Mouse (Mus musculus) lung, embryonic 14.5 days (tissue): ENCODE measurements at regions not wholly inside any gene's neighbourhood (a gene's known extent, or its start where the extent isn't known, plus 50 kb on each side); places are given as distances from the start of the nearest gene placed in this dataset.

Source experiments
- ATAC-seq: fragments of 200-750 bp; cut with Nextera tagmentation; 2 replicates; pipeline ENCODE4 v1.8.0; 2017; ENCODE audit warnings: mild to moderate bottlenecking, moderate TSS enrichment, moderate library complexity; ENCODE audit not compliant: insufficient read depth
- DNase-seq: peaks from one replicate; pipeline ENCODE4 v3.0.0-alpha.2; 2015
- H3K27ac ChIP-seq: fragments of 300-500 bp; sonication (generic); 2 replicates; pipeline ENCODE4 v1.5.1; 2014; ENCODE audit warnings: low read depth, mild to moderate bottlenecking, moderate library complexity
- H3K27me3 ChIP-seq: fragments of 300-500 bp; sonication (generic); 2 replicates; pipeline ENCODE4 v1.6.1; 2014; ENCODE audit warnings: low read length, control low read depth; ENCODE audit not compliant: insufficient read depth
- H3K36me3 ChIP-seq: fragments of 300-500 bp; sonication (generic); 2 replicates; pipeline ENCODE4 v1.6.1; 2014; ENCODE audit warnings: control low read depth; ENCODE audit not compliant: insufficient read depth
- H3K4me1 ChIP-seq: fragments of 300-500 bp; sonication (generic); 2 replicates; pipeline ENCODE4 v1.6.1; 2014; ENCODE audit warnings: antibody characterized with exemption, control low read depth; ENCODE audit not compliant: insufficient read depth
- H3K4me2 ChIP-seq: fragments of 300-500 bp; sonication (generic); 2 replicates; pipeline ENCODE4 v1.6.1; 2014; ENCODE audit warnings: mild to moderate bottlenecking
- H3K4me3 ChIP-seq: fragments of 300-500 bp; sonication (generic); 2 replicates; pipeline ENCODE4 v1.5.1; 2014; ENCODE audit warnings: low read depth, low read length
- H3K9ac ChIP-seq: fragments of 300-500 bp; sonication (generic); 2 replicates; pipeline ENCODE4 v1.6.1; 2014
- H3K9me3 ChIP-seq: fragments of 300-500 bp; sonication (generic); 2 replicates; pipeline ENCODE4 v1.6.1; 2016; ENCODE audit warnings: low read depth, low read length, control low read depth
- CTCF ChIP-seq: IDR thresholded peaks from 2 replicates; pipeline ENCODE4 v1.5.1; 2016; ENCODE audit warnings: antibody characterized with exemption, low read depth
- WGBS: fragments of 180-500 bp; shearing (Covaris S2); extraction: QIAGEN DNeasy Blood & Tissue Kit; methylation state at CpG from one replicate; pipeline ENCODE4 v1.1.7; 2014; 5-methylcytosine and 5-hydroxymethylcytosine counted together

DNA sequence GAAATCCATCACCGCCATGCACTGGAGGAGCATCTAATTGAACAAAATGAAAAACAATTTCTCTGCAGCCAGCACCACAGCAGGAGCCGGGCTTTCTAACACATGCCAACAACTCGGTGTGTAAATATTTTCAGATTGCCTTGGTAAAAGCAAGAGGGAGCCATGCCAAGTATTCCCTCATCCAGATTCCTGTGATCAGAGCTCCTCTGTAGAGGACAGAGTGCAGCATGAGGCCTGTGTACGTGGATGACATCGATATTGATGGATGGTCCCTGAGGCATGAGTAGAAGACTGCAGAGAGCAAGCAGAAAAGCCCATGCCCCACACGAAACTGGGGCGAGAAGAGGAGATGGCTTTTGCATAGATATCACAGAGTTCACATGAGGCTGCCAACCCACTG lies 92.9 kb upstream of the Man1a start:
- Histone ChIP-seq H3K9me3 (no peaks in the 10 kb centered on the region), H3K4me1 (no peaks in the 10 kb centered on the region), H3K9ac (no peak overlapping the region), H3K27ac (no peak overlapping the region), H3K4me2 (no peak overlapping the region), H3K27me3 (no peaks in the 10 kb centered on the region), H3K4me3 (no peak overlapping the region), H3K36me3 (no peaks in the 10 kb centered on the region)
- DNase-seq (peak; percentile 38), ATAC-seq (peak; percentile 52; the same call in 1 of the 2 replicates)
- 33% methylated on average over 7 of the region's 7 CpGs for WGBS
- TF ChIP-seq CTCF = no peak

DNA sequence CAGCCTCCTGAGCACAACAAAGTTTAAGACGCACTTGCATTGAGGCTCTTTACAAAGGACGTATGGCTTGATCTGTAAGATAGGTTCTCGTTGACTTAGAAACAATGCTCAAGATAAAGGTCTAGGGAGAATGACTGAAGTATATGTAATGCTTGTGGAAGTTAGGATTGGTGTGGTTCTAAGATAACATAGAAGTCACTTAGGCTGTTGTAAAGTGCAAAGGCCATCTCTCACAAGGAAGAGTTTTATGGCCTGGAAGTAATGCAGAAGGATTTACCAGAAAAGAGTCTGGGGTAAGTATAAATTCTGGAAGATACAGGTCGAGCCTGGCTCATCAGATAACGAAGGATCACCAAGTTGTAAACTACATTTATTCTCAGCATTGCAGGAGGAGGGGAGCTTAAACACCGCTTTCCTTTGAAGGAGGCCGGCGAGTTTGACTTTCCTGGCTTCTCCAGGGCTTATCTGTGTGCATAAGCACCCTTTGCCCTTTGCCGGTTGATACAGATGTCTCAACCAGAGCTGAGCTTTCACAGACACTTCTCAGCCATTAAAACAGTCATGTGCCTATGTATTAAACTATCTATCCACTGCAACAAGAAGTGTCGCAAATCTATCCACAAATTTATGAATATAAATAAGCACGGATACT lies 84.8 kb upstream of the Man1a start:
- Histone ChIP-seq H3K27me3 (no peaks in the 10 kb centered on the region), H3K9me3 (no peaks in the 10 kb centered on the region), H3K4me1 (no peaks in the 10 kb centered on the region), H3K9ac (no peak overlapping the region), H3K4me3 (no peak overlapping the region), H3K4me2 (no peak overlapping the region), H3K27ac (no peak overlapping the region), H3K36me3 (no peaks in the 10 kb centered on the region)
- 29% methylated on average over 11 of the region's 11 CpGs for WGBS
- ATAC-seq = no peak
- DNase-seq = no peak
- TF ChIP-seq CTCF = no peak

- no peaks in the 10 kb centered on the region for H3K9me3 ChIP-seq
- H3K9ac ChIP-seq = no peak overlapping the region
- no peak for TF ChIP-seq CTCF
- no peaks in the 10 kb centered on the region for H3K27me3 ChIP-seq
- 86% methylated on average over 1 of the region's 1 CpGs for WGBS
- H3K4me3 ChIP-seq = no peak overlapping the region
- H3K36me3 ChIP-seq = no peaks in the 10 kb centered on the region
- H3K27ac ChIP-seq = no peak overlapping the region
- no peaks in the 10 kb centered on the region for H3K4me1 ChIP-seq
- no peak overlapping the region for H3K4me2 ChIP-seq
- ATAC-seq (no peak), DNase-seq (no peak)
Measured at GRCm38 (mm10) chr10:54153928-54154327, 77.5 kb upstream of the Man1a start.

GRCm38 (mm10) chr10:54132634-54133033 lies 56.2 kb upstream of the Man1a start:
- no peak overlapping the region for H3K4me3 ChIP-seq
- no peak overlapping the region for H3K4me2 ChIP-seq
- H3K36me3 ChIP-seq = no peaks in the 10 kb centered on the region
- no peaks in the 10 kb centered on the region for H3K9me3 ChIP-seq
- no peak overlapping the region for H3K27ac ChIP-seq
- DNase-seq (no peak), ATAC-seq (no peak)
- no peaks in the 10 kb centered on the region for H3K27me3 ChIP-seq
- no peaks in the 10 kb centered on the region for H3K4me1 ChIP-seq
- no peak for TF ChIP-seq CTCF
- H3K9ac ChIP-seq = no peak overlapping the region
- 79% methylated on average over 3 of the region's 3 CpGs for WGBS
